Mouse (Mus musculus): ENCODE measurements around the gene Amigo2.

DNA sequence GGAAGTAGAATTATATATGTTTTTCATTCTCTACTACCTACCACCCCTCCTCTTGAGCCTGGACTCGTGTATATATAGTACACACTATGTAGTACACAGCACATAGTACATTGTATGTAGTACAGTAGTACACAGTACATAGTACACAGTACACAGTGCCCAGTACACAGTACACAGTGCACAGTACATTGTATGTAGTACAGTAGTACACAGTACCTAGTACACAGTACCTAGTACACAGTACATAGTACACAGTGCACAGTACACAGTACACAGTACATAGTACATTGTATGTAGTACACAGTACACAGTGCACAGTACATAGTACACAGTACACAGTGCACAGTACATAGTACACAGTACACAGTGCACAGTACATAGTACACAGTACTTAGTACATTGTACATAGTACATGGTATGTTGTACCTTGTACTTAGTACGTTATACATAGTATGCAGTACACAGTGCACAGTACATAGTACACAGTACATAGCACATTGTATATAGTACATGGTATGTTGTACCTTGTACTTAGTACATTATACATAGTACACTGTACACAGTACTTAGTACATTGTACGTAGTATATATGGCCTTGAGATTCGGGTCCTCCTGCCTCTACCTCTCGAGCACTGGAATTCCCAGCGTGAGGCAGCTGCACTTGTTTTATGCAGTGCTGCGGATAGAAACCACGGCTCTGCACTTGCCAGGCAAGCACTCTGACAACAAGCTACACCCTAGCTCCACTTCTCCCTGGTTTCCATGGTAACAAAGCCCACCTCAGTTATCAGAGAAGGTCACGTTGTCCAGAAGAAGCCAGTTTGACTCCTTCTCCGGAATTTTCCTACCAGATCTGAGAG is 34.9 kb upstream of the Amigo2 start:
- TF ChIP-seq GATA1 (IDR thresholded peaks at IDR 0.05; ENCODE audit: low read length) (no peak), TAL1 (IDR thresholded peaks at IDR 0.05; ENCODE audit: low read length) (no peak)

Measured in erythroblast, embryonic 14.5 days (primary cell).